Mouse (Mus musculus): ENCODE measurements around the gene Cep78. TPM values are rescaled to one million over a fixed set of nuclear protein-coding genes. Genes with fewer than 3 reads are reported as not detected.

Cep78 gene
- polyA plus RNA-seq, 1 experiment from 2014 or later, result 14.4 TPM

GRCm38 (mm10) chr19:15982926-15983738 is 1.7 kb downstream of the Cep78 start:
- ATAC-seq, result no peak
- H3K36me3 ChIP-seq (ENCODE audit: control insufficient read depth, insufficient read depth, low read length), result no peaks in the 10 kb centered on the region
- peaks cover 2% of the 10 kb centered on the region; the same call in 1 of the 2 replicates for H3K4me1 ChIP-seq (ENCODE audit: control insufficient read depth, insufficient read depth, low read length)
- no peaks in the 10 kb centered on the region for H3K27me3 ChIP-seq (replicated peaks; ENCODE audit: control insufficient read depth, insufficient read depth, low read length)
- H3K9ac ChIP-seq (ENCODE audit: low read depth, low read length), result no peak overlapping the region
- no peaks in the 10 kb centered on the region for H3K9me3 ChIP-seq (ENCODE audit: control insufficient read depth, low read length)
- no peak overlapping the region for H3K4me2 ChIP-seq (ENCODE audit: low read depth, low read length)
- no peak overlapping the region for H3K27ac ChIP-seq (ENCODE audit: low read length)
- WGBS, result 46% methylated on average over 9 of the region's 10 CpGs
- no peak overlapping the region for H3K4me3 ChIP-seq (ENCODE audit: low read length)

GRCm38 (mm10) chr19:15981861-15982260 is 2.9 kb downstream of the Cep78 start:
- Histone ChIP-seq H3K9me3 (ENCODE audit: control insufficient read depth, low read length) (no peaks in the 10 kb centered on the region), H3K4me2 (ENCODE audit: low read depth, low read length) (no peak overlapping the region), H3K36me3 (ENCODE audit: control insufficient read depth, insufficient read depth, low read length) (no peaks in the 10 kb centered on the region), H3K27me3 (replicated peaks; ENCODE audit: control insufficient read depth, insufficient read depth, low read length) (no peaks in the 10 kb centered on the region), H3K4me3 (ENCODE audit: low read length) (no peak overlapping the region), H3K9ac (ENCODE audit: low read depth, low read length) (no peak overlapping the region), H3K27ac (ENCODE audit: low read length) (no peak overlapping the region), H3K4me1 (ENCODE audit: control insufficient read depth, insufficient read depth, low read length) (peaks cover 2% of the 10 kb centered on the region; the same call in 1 of the 2 replicates)
- no peak for ATAC-seq
- 49% methylated on average over 4 of the region's 4 CpGs for WGBS

- H3K4me2 ChIP-seq (ENCODE audit: low read depth, low read length), result no peak overlapping the region
- H3K9ac ChIP-seq (ENCODE audit: low read depth, low read length), result no peak overlapping the region
- no peak for ATAC-seq
- no peak overlapping the region for H3K27ac ChIP-seq (ENCODE audit: low read length)
- no peaks in the 10 kb centered on the region for H3K9me3 ChIP-seq (ENCODE audit: control insufficient read depth, low read length)
- H3K27me3 ChIP-seq (replicated peaks; ENCODE audit: control insufficient read depth, insufficient read depth, low read length), result no peaks in the 10 kb centered on the region
- no peaks in the 10 kb centered on the region for H3K4me1 ChIP-seq (ENCODE audit: control insufficient read depth, insufficient read depth, low read length)
- WGBS, result 63% methylated on average over 4 of the region's 4 CpGs
- no peak overlapping the region for H3K4me3 ChIP-seq (ENCODE audit: low read length)
- 0 out of 2 replicates have a peak, but pooled peaks cover 6% of the 10 kb centered on the region for H3K36me3 ChIP-seq (ENCODE audit: control insufficient read depth, insufficient read depth, low read length)
Observed at GRCm38 (mm10) chr19:15973365-15973764, 11.4 kb downstream of the Cep78 start.

- Histone ChIP-seq H3K9me3 (ENCODE audit: control insufficient read depth, low read length) (no peaks in the 10 kb centered on the region), H3K9ac (ENCODE audit: low read depth, low read length) (no peak overlapping the region), H3K4me2 (ENCODE audit: low read depth, low read length) (no peak overlapping the region), H3K27me3 (replicated peaks; ENCODE audit: control insufficient read depth, insufficient read depth, low read length) (no peaks in the 10 kb centered on the region), H3K4me3 (ENCODE audit: low read length) (no peak overlapping the region), H3K36me3 (ENCODE audit: control insufficient read depth, insufficient read depth, low read length) (0 out of 2 replicates have a peak, but pooled peaks cover 4% of the 10 kb centered on the region), H3K27ac (ENCODE audit: low read length) (no peak overlapping the region), H3K4me1 (ENCODE audit: control insufficient read depth, insufficient read depth, low read length) (no peaks in the 10 kb centered on the region)
- ATAC-seq, result peak; percentile 55; the same call in 1 of the 2 replicates
- WGBS, result 62% methylated on average over 3 of the region's 3 CpGs
Observed at GRCm38 (mm10) chr19:15965082-15965481, 19.7 kb downstream of the Cep78 start.

- Histone ChIP-seq H3K9ac (ENCODE audit: low read depth, low read length) (no peak overlapping the region), H3K9me3 (ENCODE audit: control insufficient read depth, low read length) (no peaks in the 10 kb centered on the region), H3K36me3 (ENCODE audit: control insufficient read depth, insufficient read depth, low read length) (0 out of 2 replicates have a peak, but pooled peaks cover 4% of the 10 kb centered on the region), H3K4me3 (ENCODE audit: low read length) (no peak overlapping the region), H3K27me3 (replicated peaks; ENCODE audit: control insufficient read depth, insufficient read depth, low read length) (no peaks in the 10 kb centered on the region), H3K4me2 (ENCODE audit: low read depth, low read length) (no peak overlapping the region), H3K4me1 (ENCODE audit: control insufficient read depth, insufficient read depth, low read length) (no peaks in the 10 kb centered on the region), H3K27ac (ENCODE audit: low read length) (no peak overlapping the region)
- 0 out of 2 replicates have a peak, but pooled peaks have one; percentile 33 for ATAC-seq
- 89% methylated on average over 7 of the region's 7 CpGs for WGBS
Observed at GRCm38 (mm10) chr19:15964533-15964932, 20.3 kb downstream of the Cep78 start.

- H3K36me3 ChIP-seq (ENCODE audit: control insufficient read depth, insufficient read depth, low read length), result peaks cover 3% of the 10 kb centered on the region; the same call in 1 of the 2 replicates
Observed at GRCm38 (mm10) chr19:15963011-15963695, 21.6 kb downstream of the Cep78 start.

GRCm38 (mm10) chr19:15962313-15962712 is 22.5 kb downstream of the Cep78 start:
- H3K4me3 ChIP-seq (ENCODE audit: low read length), result no peak overlapping the region
- ATAC-seq, result no peak
- 89% methylated on average over 13 of the region's 13 CpGs for whole genome bisulfite sequencing
- H3K9ac ChIP-seq (ENCODE audit: low read depth, low read length), result no peak overlapping the region
- H3K36me3 ChIP-seq (ENCODE audit: control insufficient read depth, insufficient read depth, low read length), result peaks cover 3% of the 10 kb centered on the region; the same call in 1 of the 2 replicates
- no peaks in the 10 kb centered on the region for H3K9me3 ChIP-seq (ENCODE audit: control insufficient read depth, low read length)
- no peak overlapping the region for H3K4me2 ChIP-seq (ENCODE audit: low read depth, low read length)
- no peaks in the 10 kb centered on the region for H3K27me3 ChIP-seq (replicated peaks; ENCODE audit: control insufficient read depth, insufficient read depth, low read length)
- no peaks in the 10 kb centered on the region for H3K4me1 ChIP-seq (ENCODE audit: control insufficient read depth, insufficient read depth, low read length)
- no peak overlapping the region for H3K27ac ChIP-seq (ENCODE audit: low read length)

More at GRCm38 (mm10) chr19:15963011-15963695, 21.6 kb downstream of the Cep78 start:
- H3K4me2 ChIP-seq (ENCODE audit: low read depth, low read length), result no peak overlapping the region
- H3K27me3 ChIP-seq (replicated peaks; ENCODE audit: control insufficient read depth, insufficient read depth, low read length), result no peaks in the 10 kb centered on the region
- WGBS, result 84% methylated on average over 17 of the region's 17 CpGs
- no peak for ATAC-seq
- H3K9ac ChIP-seq (ENCODE audit: low read depth, low read length), result no peak overlapping the region
- H3K9me3 ChIP-seq (ENCODE audit: control insufficient read depth, low read length), result no peaks in the 10 kb centered on the region
- no peaks in the 10 kb centered on the region for H3K4me1 ChIP-seq (ENCODE audit: control insufficient read depth, insufficient read depth, low read length)
- no peak overlapping the region for H3K27ac ChIP-seq (ENCODE audit: low read length)
- H3K4me3 ChIP-seq (ENCODE audit: low read length), result no peak overlapping the region

GRCm38 (mm10) chr19:15950225-15950624 is 34.6 kb downstream of the Cep78 start:
- peak; percentile 38 for ATAC-seq
- H3K27ac ChIP-seq (ENCODE audit: low read length), result no peak overlapping the region

GRCm38 (mm10) chr19:15948867-15949266 is 35.9 kb downstream of the Cep78 start:
- Histone ChIP-seq H3K4me3 (ENCODE audit: low read length) (no peak overlapping the region), H3K27me3 (replicated peaks; ENCODE audit: control insufficient read depth, insufficient read depth, low read length) (no peaks in the 10 kb centered on the region), H3K4me2 (ENCODE audit: low read depth, low read length) (no peak overlapping the region), H3K4me1 (ENCODE audit: control insufficient read depth, insufficient read depth, low read length) (no peaks in the 10 kb centered on the region), H3K36me3 (ENCODE audit: control insufficient read depth, insufficient read depth, low read length) (no peaks in the 10 kb centered on the region), H3K9ac (ENCODE audit: low read depth, low read length) (no peak overlapping the region), H3K9me3 (ENCODE audit: control insufficient read depth, low read length) (no peaks in the 10 kb centered on the region), H3K27ac (ENCODE audit: low read length) (no peak overlapping the region)
- WGBS, result 79% methylated on average over 1 of the region's 1 CpGs
- ATAC-seq, result no peak

More at GRCm38 (mm10) chr19:15950225-15950624, 34.6 kb downstream of the Cep78 start:
- Histone ChIP-seq H3K9me3 (ENCODE audit: control insufficient read depth, low read length) (no peaks in the 10 kb centered on the region), H3K9ac (ENCODE audit: low read depth, low read length) (no peak overlapping the region), H3K4me1 (ENCODE audit: control insufficient read depth, insufficient read depth, low read length) (no peaks in the 10 kb centered on the region), H3K27me3 (replicated peaks; ENCODE audit: control insufficient read depth, insufficient read depth, low read length) (no peaks in the 10 kb centered on the region), H3K4me3 (ENCODE audit: low read length) (no peak overlapping the region), H3K4me2 (ENCODE audit: low read depth, low read length) (no peak overlapping the region), H3K36me3 (ENCODE audit: control insufficient read depth, insufficient read depth, low read length) (peaks cover 4% of the 10 kb centered on the region)
- WGBS, result 61% methylated on average over 3 of the region's 3 CpGs
